Mouse (Mus musculus): Measurements from ENCODE around the gene BC029722. TPM values are rescaled to one million over a fixed set of nuclear protein-coding genes. Genes with fewer than 3 reads are reported as not detected.
A peak's percentile ranks its signal among the peaks of the same experiment; 100 is the strongest.

The BC029722 gene
- polyA plus RNA-seq, 1 experiment, result 81.5 TPM

DNA sequence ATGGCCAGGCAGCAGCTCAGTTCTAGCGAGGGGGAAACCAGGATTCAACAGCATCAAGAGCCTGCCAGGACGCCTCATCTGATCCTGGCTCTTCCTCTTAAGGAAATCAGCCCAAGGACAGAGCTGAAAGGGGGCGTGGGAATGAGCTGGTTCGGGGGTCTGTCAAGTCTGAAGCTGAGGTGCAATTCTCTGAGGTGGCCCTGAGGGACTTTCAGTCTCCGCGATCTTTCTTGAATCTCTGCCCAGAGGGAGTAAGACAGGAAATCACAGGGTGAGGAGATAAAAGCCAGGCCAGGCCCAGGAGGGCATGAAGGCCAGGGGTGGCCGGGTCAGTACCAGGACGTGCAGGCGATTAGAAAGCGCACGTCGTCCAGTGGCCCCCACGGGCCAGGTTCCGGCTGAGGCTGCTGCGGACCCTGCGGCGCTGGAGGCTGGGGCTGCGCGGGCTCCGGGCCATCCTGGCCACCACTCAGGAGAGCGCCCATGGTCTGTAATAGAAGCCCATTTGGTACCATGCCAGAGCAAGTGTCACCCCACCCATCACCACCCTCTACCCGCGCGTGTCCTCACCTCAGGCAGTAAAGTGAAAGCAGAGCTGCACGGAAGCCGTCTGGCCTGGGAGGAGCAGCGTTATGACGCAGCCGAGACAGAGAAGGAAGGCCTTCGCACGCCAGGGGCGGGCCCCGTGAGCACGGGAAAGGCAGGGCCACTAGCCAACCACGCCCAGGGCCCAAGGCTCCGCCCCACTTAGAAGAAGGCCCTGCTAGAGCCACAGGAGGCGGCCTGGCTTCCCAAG, 432 bp downstream of the BC029722 start:
- peaks cover 43% of the 10 kb centered on the region for H3K4me1 ChIP-seq (ENCODE audit: control insufficient read depth, insufficient read depth, low read length)
- peak; percentile 15; the same call in 1 of the 2 replicates for TF ChIP-seq CTCF (IDR thresholded peaks at IDR 0.05; ENCODE audit: borderline replicate concordance, insufficient read depth, low read depth, low read length)
- TF ChIP-seq POLR2A (IDR thresholded peaks at IDR 0.05; ENCODE audit: borderline replicate concordance, insufficient read depth, low read length), result peak; percentile 94
- WGBS, result under 1% methylated on average over 37 of the region's 37 CpGs
- DNase-seq, result peak; percentile 93
- H3K27me3 ChIP-seq (ENCODE audit: control insufficient read depth, insufficient read depth, low read length), result no peaks in the 10 kb centered on the region
- H3K27ac ChIP-seq (ENCODE audit: insufficient read depth, low read length), result peak overlapping the region; percentile 85
- peak overlapping the region; percentile 55 for H3K4me3 ChIP-seq (replicated peaks; ENCODE audit: insufficient read depth, low read depth, low read length)

GRCm38 (mm10) chr2:155817301-155818245, 1.7 kb downstream of the BC029722 start:
- Histone ChIP-seq H3K27ac (ENCODE audit: insufficient read depth, low read length) (peak overlapping the region; percentile 85), H3K4me1 (ENCODE audit: control insufficient read depth, insufficient read depth, low read length) (peaks cover 48% of the 10 kb centered on the region), H3K4me3 (replicated peaks; ENCODE audit: insufficient read depth, low read depth, low read length) (no peak overlapping the region), H3K27me3 (ENCODE audit: control insufficient read depth, insufficient read depth, low read length) (no peaks in the 10 kb centered on the region)
- 39% methylated on average over 10 of the region's 10 CpGs for WGBS
- TF ChIP-seq POLR2A (IDR thresholded peaks at IDR 0.05; ENCODE audit: borderline replicate concordance, insufficient read depth, low read length) (no peak), CTCF (IDR thresholded peaks at IDR 0.05; ENCODE audit: borderline replicate concordance, insufficient read depth, low read depth, low read length) (no peak)
- DNase-seq, result peak; percentile 54 to 58

GRCm38 (mm10) chr2:155816179-155816578, 3.0 kb downstream of the BC029722 start:
- Histone ChIP-seq H3K27ac (ENCODE audit: insufficient read depth, low read length) (peak overlapping the region; percentile 85), H3K4me1 (ENCODE audit: control insufficient read depth, insufficient read depth, low read length) (peaks cover 61% of the 10 kb centered on the region)
- WGBS, result 16% methylated on average over 1 of the region's 1 CpGs

GRCm38 (mm10) chr2:155814829-155815228, 4.4 kb downstream of the BC029722 start:
- DNase-seq, result peak; percentile 37 to 56
- Histone ChIP-seq H3K27ac (ENCODE audit: insufficient read depth, low read length) (0 out of 2 replicates have a peak overlapping the region, but pooled peaks have one; percentile 85), H3K4me1 (ENCODE audit: control insufficient read depth, insufficient read depth, low read length) (peaks cover 70% of the 10 kb centered on the region), H3K4me3 (replicated peaks; ENCODE audit: insufficient read depth, low read depth, low read length) (no peak overlapping the region), H3K27me3 (ENCODE audit: control insufficient read depth, insufficient read depth, low read length) (no peaks in the 10 kb centered on the region)
- TF ChIP-seq CTCF (IDR thresholded peaks at IDR 0.05; ENCODE audit: borderline replicate concordance, insufficient read depth, low read depth, low read length) (no peak), POLR2A (IDR thresholded peaks at IDR 0.05; ENCODE audit: borderline replicate concordance, insufficient read depth, low read length) (no peak)
- 18% methylated on average over 5 of the region's 5 CpGs for WGBS

More at GRCm38 (mm10) chr2:155816179-155816578, 3.0 kb downstream of the BC029722 start:
- Histone ChIP-seq H3K4me3 (replicated peaks; ENCODE audit: insufficient read depth, low read depth, low read length) (no peak overlapping the region), H3K27me3 (ENCODE audit: control insufficient read depth, insufficient read depth, low read length) (no peaks in the 10 kb centered on the region)
- DNase-seq, result peak; percentile 75 to 77
- no peak for TF ChIP-seq POLR2A (IDR thresholded peaks at IDR 0.05; ENCODE audit: borderline replicate concordance, insufficient read depth, low read length)
- TF ChIP-seq CTCF (IDR thresholded peaks at IDR 0.05; ENCODE audit: borderline replicate concordance, insufficient read depth, low read depth, low read length), result no peak

- no peak for TF ChIP-seq POLR2A (IDR thresholded peaks at IDR 0.05; ENCODE audit: borderline replicate concordance, insufficient read depth, low read length)
- TF ChIP-seq CTCF (IDR thresholded peaks at IDR 0.05; ENCODE audit: borderline replicate concordance, insufficient read depth, low read depth, low read length), result no peak
- peak in 1 of 2 experiments; percentile 25 for DNase-seq
- peaks cover 69% of the 10 kb centered on the region for H3K4me1 ChIP-seq (ENCODE audit: control insufficient read depth, insufficient read depth, low read length)
- no peak overlapping the region for H3K4me3 ChIP-seq (replicated peaks; ENCODE audit: insufficient read depth, low read depth, low read length)
- 62% methylated on average over 4 of the region's 4 CpGs for WGBS
- H3K27ac ChIP-seq (ENCODE audit: insufficient read depth, low read length), result peak overlapping the region; percentile 30
- H3K27me3 ChIP-seq (ENCODE audit: control insufficient read depth, insufficient read depth, low read length), result no peaks in the 10 kb centered on the region
Observed at GRCm38 (mm10) chr2:155812637-155813036, 6.6 kb downstream of the BC029722 start.

DNA sequence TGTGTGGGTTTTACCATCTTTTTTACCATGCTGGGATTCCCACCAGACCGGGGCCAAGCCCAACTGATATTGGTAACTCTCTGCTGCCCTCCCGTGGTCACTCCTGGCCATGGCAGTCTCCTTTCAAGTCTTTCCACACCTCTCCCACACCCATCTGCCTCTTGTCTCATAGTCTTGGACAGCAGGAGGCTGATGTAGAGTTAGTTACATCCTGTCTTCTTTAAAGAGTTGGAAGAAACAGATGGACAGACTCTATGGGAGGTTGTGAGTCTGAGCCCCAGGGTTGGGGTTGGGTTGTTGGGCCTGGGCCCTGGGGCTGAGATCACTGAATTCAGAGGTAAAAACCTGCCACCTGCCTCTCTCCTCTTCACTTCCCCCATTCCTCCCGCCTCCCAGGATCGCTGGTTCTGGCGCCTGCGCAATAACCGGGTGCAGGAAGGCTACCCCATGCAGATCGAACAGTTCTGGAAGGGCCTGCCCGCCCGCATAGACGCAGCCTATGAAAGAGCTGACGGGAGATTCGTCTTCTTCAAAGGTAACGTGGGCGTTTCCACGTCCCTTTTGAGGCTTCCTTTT, 7.3 kb downstream of the BC029722 start:
- Histone ChIP-seq H3K4me1 (ENCODE audit: control insufficient read depth, insufficient read depth, low read length) (peaks cover 69% of the 10 kb centered on the region), H3K27me3 (ENCODE audit: control insufficient read depth, insufficient read depth, low read length) (no peaks in the 10 kb centered on the region), H3K4me3 (replicated peaks; ENCODE audit: insufficient read depth, low read depth, low read length) (peak overlapping the region; percentile 6), H3K27ac (ENCODE audit: insufficient read depth, low read length) (peak overlapping the region; percentile 30)
- peak; percentile 95 to 99 for DNase-seq
- TF ChIP-seq POLR2A (IDR thresholded peaks at IDR 0.05; ENCODE audit: borderline replicate concordance, insufficient read depth, low read length) (no peak), CTCF (IDR thresholded peaks at IDR 0.05; ENCODE audit: borderline replicate concordance, insufficient read depth, low read depth, low read length) (peak; percentile 98)
- 11% methylated on average over 16 of the region's 16 CpGs for WGBS

DNA sequence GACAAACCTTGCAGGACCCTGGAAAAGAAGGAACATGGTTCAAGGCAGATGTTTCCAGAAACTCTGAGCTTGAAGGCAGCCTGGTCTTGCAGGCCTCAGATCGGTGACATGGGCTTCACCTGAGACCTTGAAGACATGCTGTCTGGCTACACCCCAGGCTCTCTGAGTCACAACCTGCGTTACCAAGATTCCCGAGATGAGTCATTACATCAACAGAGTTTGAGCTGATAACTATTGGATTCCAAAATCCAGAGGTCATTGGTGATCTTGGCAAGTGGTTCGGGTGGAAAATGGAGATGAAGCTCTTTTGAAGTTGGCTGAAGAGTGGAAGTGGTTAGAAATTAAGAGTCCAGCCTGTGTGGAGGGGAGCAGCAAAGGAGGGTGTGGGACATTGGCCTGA, 9.6 kb downstream of the BC029722 start:
- 31% methylated on average over 4 of the region's 4 CpGs for WGBS
- Histone ChIP-seq H3K27me3 (ENCODE audit: control insufficient read depth, insufficient read depth, low read length) (no peaks in the 10 kb centered on the region), H3K4me3 (replicated peaks; ENCODE audit: insufficient read depth, low read depth, low read length) (no peak overlapping the region), H3K4me1 (ENCODE audit: control insufficient read depth, insufficient read depth, low read length) (peaks cover 68% of the 10 kb centered on the region), H3K27ac (ENCODE audit: insufficient read depth, low read length) (peak overlapping the region; percentile 30)
- DNase-seq, result peak in 1 of 2 experiments; percentile 47
- TF ChIP-seq CTCF (IDR thresholded peaks at IDR 0.05; ENCODE audit: borderline replicate concordance, insufficient read depth, low read depth, low read length) (no peak), POLR2A (IDR thresholded peaks at IDR 0.05; ENCODE audit: borderline replicate concordance, insufficient read depth, low read length) (no peak)

All from cerebellum, adult 2 months (tissue).